8 mouse cellular contexts compared by ENCODE assay signal in the genomic region with DNA sequence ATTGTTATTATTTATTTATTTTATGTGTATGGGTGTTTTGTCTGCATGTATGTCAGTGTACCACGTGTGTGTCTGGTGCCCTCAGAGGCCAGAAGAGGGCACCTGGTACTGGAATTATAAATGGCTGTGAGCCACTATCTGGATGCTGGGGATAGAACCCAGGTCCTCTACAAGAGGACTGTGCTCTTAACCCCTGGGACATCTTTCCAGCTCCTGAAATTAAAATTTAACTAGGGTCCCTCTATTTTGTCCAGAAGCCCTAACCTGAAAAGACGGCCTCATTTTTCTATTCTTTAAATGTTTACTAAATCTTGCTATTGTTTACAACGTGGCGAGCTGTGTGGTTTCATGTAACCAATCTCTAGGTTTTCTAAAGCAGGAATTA. TPM values are rescaled to one million over a fixed set of nuclear protein-coding genes. Genes with fewer than 3 reads are reported as not detected.
DNase-seq lines count a peak whose midpoint lies in the region; ATAC-seq lines count a peak whose summit lies in the region.

No protein-coding gene starts in this region.

- WGBS in kidney, embryonic 16.5 days, result 26% methylated on average over 4 of the region's 4 CpGs
- 24% methylated on average over 4 of the region's 4 CpGs for WGBS in midbrain, embryonic 15.5 days

- DNase-seq in cerebellum, adult 9-10 months, result peak; percentile 65
- DNase-seq in cerebellum, adult 18-20 months, result no peak
- DNase-seq in thymus, postnatal 4 days, result peak; percentile 37
- DNase-seq in thymus, postnatal 10 days (ENCODE audit: low spot score in 2 of 2), result no peak
- DNase-seq in spleen, postnatal 14 days (ENCODE audit: low spot score in 2 of 2), result no peak
- DNase-seq in frontal cortex, postnatal 25 days (ENCODE audit: low spot score in 2 of 2), result no peak

- peaks cover 10% of the 10 kb centered on the region; the same call in 1 of the 2 replicates for H3K4me1 ChIP-seq in kidney, embryonic 16.5 days (ENCODE audit: insufficient read depth, low read length)
- peaks cover 50% of the 10 kb centered on the region for H3K4me1 ChIP-seq in midbrain, embryonic 15.5 days

- ATAC-seq in kidney, embryonic 16.5 days (ENCODE audit: low FRiP score, low TSS enrichment), result no peak; the same call in 1 of the 2 replicates
- peak; percentile 48 for ATAC-seq in midbrain, embryonic 15.5 days (replicated peaks)

- peaks cover 9% of the 10 kb centered on the region for H3K36me3 ChIP-seq in kidney, embryonic 16.5 days (ENCODE audit: insufficient read depth, low read length)
- peaks cover 6% of the 10 kb centered on the region; the same call in 1 of the 2 replicates for H3K36me3 ChIP-seq in midbrain, embryonic 15.5 days (replicated peaks)

- H3K9ac ChIP-seq in kidney, embryonic 16.5 days (replicated peaks; ENCODE audit: low read length), result no peak overlapping the region
- peak overlapping the region; percentile 100; the same call in 1 of the 2 replicates for H3K9ac ChIP-seq in midbrain, embryonic 15.5 days

- peaks cover 34% of the 10 kb centered on the region for H3K27me3 ChIP-seq in kidney, embryonic 16.5 days (ENCODE audit: insufficient read depth, low read length)
- no peaks in the 10 kb centered on the region for H3K27me3 ChIP-seq in midbrain, embryonic 15.5 days (replicated peaks)

- no peak overlapping the region for H3K27ac ChIP-seq in kidney, embryonic 16.5 days (ENCODE audit: low read length)
- H3K27ac ChIP-seq in midbrain, embryonic 15.5 days, result peak overlapping the region; percentile 93

- H3K4me2 ChIP-seq in kidney, embryonic 16.5 days (replicated peaks; ENCODE audit: low read depth, low read length), result peak overlapping the region; percentile 41
- H3K4me2 ChIP-seq in midbrain, embryonic 15.5 days, result peak overlapping the region; percentile 63

- no peaks in the 10 kb centered on the region for H3K9me3 ChIP-seq in kidney, embryonic 16.5 days (ENCODE audit: low read length)
- H3K9me3 ChIP-seq in midbrain, embryonic 15.5 days, result no peaks in the 10 kb centered on the region

- H3K4me3 ChIP-seq in kidney, embryonic 16.5 days (ENCODE audit: low read length), result peak overlapping the region; percentile 97
- H3K4me3 ChIP-seq in midbrain, embryonic 15.5 days, result peak overlapping the region; percentile 92

RNA-seq across cellular contexts. Expression of a gene that starts 0.4 kb away (rescaled TPM):
- 206 and 212 TPM in 2 replicates for polyA plus RNA-seq in kidney, embryonic 16.5 days (2015; fragmentation: Nextera tagmentation; extraction: Ambion mirVana)
- polyA plus RNA-seq in midbrain, embryonic 15.5 days (2015; fragmentation: Nextera tagmentation; extraction: Ambion mirVana), result 355 and 362 TPM in 2 replicates

RNA-seq across cellular contexts. Expression of a gene that starts 2.6 kb away (rescaled TPM):
- 0.76 and 1.7 TPM in 2 replicates for polyA plus RNA-seq in kidney, embryonic 16.5 days (2015; fragmentation: Nextera tagmentation; extraction: Ambion mirVana)
- 99.0 and 103 TPM in 2 replicates for polyA plus RNA-seq in midbrain, embryonic 15.5 days (2015; fragmentation: Nextera tagmentation; extraction: Ambion mirVana)

RNA-seq across cellular contexts. Expression of a gene that starts 23.1 kb away (rescaled TPM):
- polyA plus RNA-seq in kidney, embryonic 16.5 days (2015; fragmentation: Nextera tagmentation; extraction: Ambion mirVana), result 13.3 and 14.8 TPM in 2 replicates
- 16.2 and 18.8 TPM in 2 replicates for polyA plus RNA-seq in midbrain, embryonic 15.5 days (2015; fragmentation: Nextera tagmentation; extraction: Ambion mirVana)

RNA-seq across cellular contexts. Expression of a gene that starts 45.9 kb away (rescaled TPM):
- polyA plus RNA-seq in kidney, embryonic 16.5 days (2015; fragmentation: Nextera tagmentation; extraction: Ambion mirVana), result 115 and 123 TPM in 2 replicates
- polyA plus RNA-seq in midbrain, embryonic 15.5 days (2015; fragmentation: Nextera tagmentation; extraction: Ambion mirVana), result 121 and 123 TPM in 2 replicates

RNA-seq across cellular contexts. Expression of a gene that starts 54.3 kb away (rescaled TPM):
- 50.9 and 52.2 TPM in 2 replicates for polyA plus RNA-seq in kidney, embryonic 16.5 days (2015; fragmentation: Nextera tagmentation; extraction: Ambion mirVana)
- 17.9 and 18.7 TPM in 2 replicates for polyA plus RNA-seq in midbrain, embryonic 15.5 days (2015; fragmentation: Nextera tagmentation; extraction: Ambion mirVana)

Comparison
In these comparisons a context has a peak if more than half of its experiments do, and no peak if none do; other contexts are left out.
1. DNase-seq: peak in cerebellum, adult 9-10 months (single experiment) and thymus, postnatal 4 days (single experiment); none in cerebellum, adult 18-20 months (0 of 2), thymus, postnatal 10 days (0 of 2), spleen, postnatal 14 days (0 of 2) and frontal cortex, postnatal 25 days (0 of 2).
2. RNA of a gene that starts 2.6 kb away (polyA plus RNA-seq): 99.0 to 103 TPM in midbrain, embryonic 15.5 days; 0.76 to 1.7 TPM in kidney, embryonic 16.5 days; every median in the first group is over 10 times any median in the second.